In genomic region chr11:5243812-5244748, GRCm38 (mm10) we compare ENCODE assay signal across 9 mouse cellular contexts. TPM values are rescaled to one million over a fixed set of nuclear protein-coding genes. Genes with fewer than 3 reads are reported as not detected.
DNase-seq lines count a peak whose midpoint lies in the region; ATAC-seq and TF ChIP-seq lines count a peak whose summit lies in the region.
"Had no signal": no experiment of that assay in that cellular context is flagged by ENCODE, and none has a peak within 500 bp of the region (broad histone marks: within the 10 kb centered on the region; RNA-seq: fewer than 3 reads in every experiment).

No protein-coding gene starts in this region.

- DNase-seq in adipocyte (ENCODE audit: low spot score) = peak; percentile 57
- DNase-seq in embryonic facial prominence, embryonic 14.5 days (ENCODE audit: low spot score) = peak; percentile 92
- peak; percentile 66 to 75 for DNase-seq in heart, adult 2 months
- DNase-seq in kidney, adult 11 months = peak; percentile 52
- peak; percentile 66 to 79 for DNase-seq in left cerebral cortex, postnatal 14 days (ENCODE audit: low spot score in 2 of 2)
- DNase-seq in retina, postnatal 1 day = peak; percentile 58
- DNase-seq in natural killer cell, adult 2 months (ENCODE audit: low spot score in 2 of 2) = no peak
- DNase-seq in yolk sac, embryonic 10.5 days (ENCODE audit: low spot score) = no peak

- intact Hi-C loops in heart, adult 2 months (cut with DNase I) = loop anchor here (2.0 kb wide), 1 partner anchor 17 kb away; the partner anchor contains the start of gene Kremen1
- intact Hi-C loops in left cerebral cortex, postnatal 14 days (cut with DNase I) = loop anchor here (5.0 kb wide), 1 partner anchor 62 kb away; no protein-coding TSS in a partner anchor

- TF ChIP-seq CTCF in heart, adult 2 months (IDR thresholded peaks at IDR 0.05) = peak; percentile 34

- H3K9me3 ChIP-seq in embryonic facial prominence, embryonic 14.5 days (ENCODE audit: control insufficient read depth, low read length) = no peaks in the 10 kb centered on the region
- H3K9me3 ChIP-seq: megakaryocyte, embryonic 14.5 days had no signal

- no peak for TF ChIP-seq POLR2A in heart, adult 2 months (IDR thresholded peaks at IDR 0.05; ENCODE audit: insufficient read depth, low read depth, low read length)

- peaks cover 43% of the 10 kb centered on the region for H3K4me1 ChIP-seq in embryonic facial prominence, embryonic 14.5 days (ENCODE audit: control insufficient read depth, insufficient read depth, low read length)
- peaks cover 18% of the 10 kb centered on the region for H3K4me1 ChIP-seq in heart, adult 2 months (ENCODE audit: control insufficient read depth, insufficient read depth, low read length)

- peak; percentile 30 for ATAC-seq in embryonic facial prominence, embryonic 14.5 days (ENCODE audit: low read depth)

- peak overlapping the region; percentile 88 for H3K27ac ChIP-seq in embryonic facial prominence, embryonic 14.5 days (replicated peaks; ENCODE audit: low read depth, low read length)
- H3K27ac ChIP-seq in heart, adult 2 months = peak overlapping the region; percentile 78

- 21% methylated on average over 24 of the region's 24 CpGs for WGBS in embryonic facial prominence, embryonic 14.5 days
- 33% methylated on average over 24 of the region's 24 CpGs for WGBS in heart, adult 2 months

- peak overlapping the region; percentile 28; the same call in 1 of the 2 replicates for H3K9ac ChIP-seq in embryonic facial prominence, embryonic 14.5 days (ENCODE audit: low read depth, low read length)
- H3K9ac ChIP-seq in heart, adult 2 months (ENCODE audit: low read depth, low read length) = no peak overlapping the region

- H3K79me2 ChIP-seq in heart, adult 2 months (replicated peaks; ENCODE audit: control insufficient read depth, insufficient read depth, low read length) = peaks cover 4% of the 10 kb centered on the region; the same call in 1 of the 2 replicates

- H3K4me3 ChIP-seq in embryonic facial prominence, embryonic 14.5 days (ENCODE audit: low read depth, low read length) = peak overlapping the region; percentile 21
- H3K4me3 ChIP-seq in heart, adult 2 months = peak overlapping the region; percentile 30; the same call in 1 of the 2 replicates
- H3K4me3 ChIP-seq: megakaryocyte, embryonic 14.5 days had no signal

- H3K4me2 ChIP-seq in embryonic facial prominence, embryonic 14.5 days (ENCODE audit: low read depth, low read length) = peak overlapping the region; percentile 52

- peaks cover 15% of the 10 kb centered on the region for H3K36me3 ChIP-seq in embryonic facial prominence, embryonic 14.5 days (ENCODE audit: control insufficient read depth, insufficient read depth, low read length)
- peaks cover 7% of the 10 kb centered on the region for H3K36me3 ChIP-seq in heart, adult 2 months (ENCODE audit: control insufficient read depth, insufficient read depth, low read length)

- peak; percentile 40; the same call in 1 of the 2 replicates for TF ChIP-seq EP300 in heart, adult 2 months (IDR thresholded peaks at IDR 0.05; ENCODE audit: insufficient read depth, low read depth, low read length)

- H3K27me3 ChIP-seq in embryonic facial prominence, embryonic 14.5 days (replicated peaks; ENCODE audit: control insufficient read depth, insufficient read depth, low read length) = no peaks in the 10 kb centered on the region
- H3K27me3 ChIP-seq in heart, adult 2 months (ENCODE audit: control insufficient read depth, insufficient read depth, low read length) = no peaks in the 10 kb centered on the region
- H3K27me3 ChIP-seq: megakaryocyte, embryonic 14.5 days had no signal

RNA-seq across cellular contexts. Expression of gene Kremen1, which starts 17.3 kb away (rescaled TPM):
- polyA plus RNA-seq in embryonic facial prominence, embryonic 14.5 days (2014; fragmentation: Nextera tagmentation; extraction: Ambion mirVana) = 24.1 and 26.7 TPM in 2 replicates
- total RNA-seq in heart, adult 2 months (2021) = 10 to 100 TPM; 80.3 to 93.9 TPM
- polyA plus RNA-seq in heart, adult 2 months (2012; rRNA removed) = 59.7 and 80.8 TPM in 2 replicates
- 10 to 100 TPM; 10.6 to 12.7 TPM for total RNA-seq in left cerebral cortex, postnatal 14 days (2021)

Comparison
In these comparisons a context has a peak if more than half of its experiments do, and no peak if none do; other contexts are left out.
1. DNase-seq: peak in adipocyte (single experiment), embryonic facial prominence, embryonic 14.5 days (single experiment), heart, adult 2 months (2 of 2), kidney, adult 11 months (single experiment), left cerebral cortex, postnatal 14 days (2 of 2) and retina, postnatal 1 day (single experiment); none in natural killer cell, adult 2 months (0 of 2) and yolk sac, embryonic 10.5 days (single experiment).
2. RNA of gene Kremen1, which starts 17.3 kb away (total RNA-seq): 80.3 to 93.9 TPM in heart, adult 2 months; 10.6 to 12.7 TPM in left cerebral cortex, postnatal 14 days; every median in the first group is over 4 times any median in the second.